Mouse (Mus musculus) embryonic fibroblast, embryonic 13.5 days (primary cell): ENCODE results near the gene Lamb2.

Source experiments
- CTCF ChIP-seq: IDR thresholded peaks from 2 replicates; pipeline ENCODE4 v1.5.1; 2011; ENCODE audit warnings: mild to moderate bottlenecking, control low read depth, low read length, moderate library complexity, borderline replicate concordance; ENCODE audit not compliant: insufficient read depth
- POLR2A ChIP-seq: IDR thresholded peaks from 2 replicates; pipeline ENCODE4 v1.6.1; 2011; ENCODE audit warnings: low read depth, mild to moderate bottlenecking, control low read depth, low read length, moderate library complexity

- TF ChIP-seq CTCF, result no peak
- TF ChIP-seq POLR2A, result no peak
These were observed 15.4 kb downstream of the Lamb2 start for GRCm38 (mm10) chr9:108494905-108495304.
